Mouse (Mus musculus) embryonic facial prominence, embryonic 10.5 days (tissue): ENCODE data around the gene Tmx4. TPM values are rescaled to one million over a fixed set of nuclear protein-coding genes. Genes with fewer than 3 reads are reported as not detected.
A peak's percentile ranks its signal among the peaks of the same experiment; 100 is the strongest.
"Not testable (repeated sequence)": the region's sequence is repeated elsewhere in the genome, so short reads cannot be mapped to it uniquely, and the experiment has no call there.

Experiments
- DNase-seq: peaks from one replicate; pipeline ENCODE4 v3.0.0-alpha.2; 2017; ENCODE audit warnings: low spot score
- H3K27ac ChIP-seq: fragments of 300-500 bp; sonication (generic); replicated peaks from 2 replicates; pipeline ENCODE4 v1.5.1; 2016; ENCODE audit warnings: mild to moderate bottlenecking
- H3K27me3 ChIP-seq: fragments of 300-500 bp; sonication (generic); replicated peaks from 2 replicates; pipeline ENCODE4 v1.6.1; 2016; ENCODE audit warnings: low read depth, mild to moderate bottlenecking; ENCODE audit not compliant: poor library complexity, severe bottlenecking
- H3K36me3 ChIP-seq: fragments of 300-500 bp; sonication (generic); replicated peaks from 2 replicates; pipeline ENCODE4 v1.6.1; 2016; ENCODE audit warnings: mild to moderate bottlenecking, moderate library complexity
- H3K4me1 ChIP-seq: fragments of 300-500 bp; sonication (generic); 2 replicates; pipeline ENCODE4 v1.6.1; 2016
- H3K4me3 ChIP-seq: fragments of 300-500 bp; sonication (generic); 2 replicates; pipeline ENCODE4 v1.5.1; 2016; ENCODE audit warnings: mild to moderate bottlenecking, moderate library complexity
- H3K9me3 ChIP-seq: fragments of 300-500 bp; sonication (generic); 2 replicates; pipeline ENCODE4 v1.6.1; 2016; ENCODE audit warnings: mild to moderate bottlenecking
- WGBS: fragments of 180-500 bp; shearing (Covaris S2); methylation state at CpG from one replicate; pipeline ENCODE4 v1.1.7; 2016; 5-methylcytosine and 5-hydroxymethylcytosine counted together
- polyA plus RNA-seq: library from polyadenylated mRNA; unstranded; fragments of >200 nt; fragmentation: Nextera tagmentation; extraction: Ambion mirVana; gene quantifications from 2 replicates; pipeline ENCODE4 v1.2.1, GENCODE M21; 2016

The Tmx4 gene
- polyA plus RNA-seq, 1 experiment from 2014 or later, result 23.3 TPM

DNA sequence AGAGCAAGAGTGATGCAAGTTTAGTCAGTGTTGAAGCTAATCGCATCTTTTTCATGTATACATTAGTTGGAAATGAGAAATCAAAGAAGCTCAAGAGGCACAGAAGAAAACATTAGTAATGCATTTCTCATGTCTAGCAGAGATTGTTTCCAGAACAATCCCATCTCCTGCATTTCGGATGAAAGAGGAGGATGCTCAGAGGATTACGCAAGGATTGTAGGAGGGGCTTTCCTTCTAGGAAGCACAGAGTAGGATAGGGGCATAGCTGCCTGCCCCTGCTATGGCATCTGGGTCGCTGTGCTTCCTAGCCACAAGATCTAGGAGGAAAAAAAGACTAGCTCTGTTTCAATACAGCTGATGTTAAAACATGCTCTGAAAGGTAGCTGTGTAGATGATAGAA lies 1.2 kb upstream of the Tmx4 start:
- 51% methylated on average over 4 of the region's 4 CpGs for WGBS
- Histone ChIP-seq H3K36me3 (no peaks in the 10 kb centered on the region), H3K27ac (peak overlapping the region; percentile 97; the same call in 1 of the 2 replicates), H3K4me1 (peaks cover 28% of the 10 kb centered on the region), H3K9me3 (no peaks in the 10 kb centered on the region), H3K4me3 (no peak overlapping the region), H3K27me3 (no peaks in the 10 kb centered on the region)
- no peak for DNase-seq

DNA sequence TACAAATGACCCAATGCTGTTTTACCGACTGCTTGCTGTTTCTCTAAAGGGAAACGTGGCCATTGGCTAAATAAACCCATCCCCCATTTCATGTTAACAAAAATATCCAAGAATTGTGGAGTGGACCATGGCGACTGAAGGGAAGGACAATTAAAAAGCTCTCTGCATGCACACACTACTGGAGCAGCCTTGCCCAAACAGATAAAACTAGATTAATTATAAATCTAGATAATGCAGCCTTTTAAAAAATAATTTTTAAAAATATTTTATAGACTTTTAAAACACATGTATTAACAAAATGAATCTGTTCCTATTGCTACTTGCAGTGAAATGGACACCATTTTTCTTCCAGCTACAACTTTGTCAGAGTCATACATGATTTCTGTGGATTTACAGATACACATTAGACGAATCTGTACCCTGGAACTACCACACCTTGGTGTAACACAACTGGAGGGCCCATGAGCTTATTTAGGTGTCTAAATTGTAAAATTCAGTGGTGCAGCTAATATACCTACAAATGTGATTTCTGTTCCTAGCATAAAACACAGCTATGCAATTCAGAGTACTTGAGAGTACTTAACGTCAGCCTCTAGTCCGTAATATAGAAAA lies 462 bp upstream of the Tmx4 start:
- Histone ChIP-seq H3K27me3 (no peaks in the 10 kb centered on the region), H3K36me3 (no peaks in the 10 kb centered on the region), H3K4me1 (peaks cover 28% of the 10 kb centered on the region), H3K4me3 (peak overlapping the region; percentile 82), H3K27ac (peak overlapping the region; percentile 97), H3K9me3 (no peaks in the 10 kb centered on the region)
- no peak for DNase-seq
- WGBS, result 34% methylated on average over 6 of the region's 6 CpGs

DNA sequence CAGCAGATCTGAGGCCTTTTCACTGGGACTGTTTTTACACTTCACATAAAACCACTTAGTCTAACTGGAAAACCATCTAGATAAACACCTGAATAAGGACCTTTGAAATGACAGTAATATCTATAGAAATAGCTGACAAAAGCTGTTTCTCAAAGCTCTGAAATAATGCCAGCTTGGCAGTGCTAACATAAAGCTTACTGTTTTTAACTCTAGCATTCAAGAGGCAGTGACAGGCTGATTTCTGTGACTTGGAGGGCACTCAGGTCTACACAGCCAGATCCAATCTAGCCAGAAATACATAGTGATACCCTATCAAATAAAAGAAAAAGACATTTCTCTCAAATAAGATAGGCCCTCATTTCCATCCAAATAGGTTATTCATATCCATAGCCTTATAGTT lies 1.6 kb downstream of the Tmx4 start:
- no peaks in the 10 kb centered on the region for H3K27me3 ChIP-seq
- no peak overlapping the region for H3K27ac ChIP-seq
- H3K4me1 ChIP-seq, result peaks cover 28% of the 10 kb centered on the region
- no peak for DNase-seq
- no peaks in the 10 kb centered on the region for H3K9me3 ChIP-seq
- H3K4me3 ChIP-seq, result no peak overlapping the region
- no peaks in the 10 kb centered on the region; the same call in 1 of the 2 replicates for H3K36me3 ChIP-seq

DNA sequence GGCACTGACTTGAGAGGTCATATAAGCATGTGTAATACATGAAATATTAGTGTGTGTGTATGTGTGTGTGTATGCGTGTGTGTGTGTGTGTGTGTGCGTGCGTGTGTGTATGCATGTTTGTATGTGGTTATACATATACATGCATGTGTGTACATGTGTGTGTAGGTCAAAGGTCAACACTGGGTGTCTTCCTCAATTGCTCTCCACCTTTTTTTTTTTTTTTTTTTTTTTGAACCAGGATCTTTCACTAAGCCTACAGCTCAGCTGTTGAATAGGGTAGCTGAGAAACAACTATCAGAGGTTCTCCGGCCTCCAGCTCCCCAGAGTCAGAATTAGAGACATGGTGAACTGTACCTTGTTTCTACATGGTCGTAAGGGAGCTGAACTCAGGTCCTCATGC lies 2.6 kb downstream of the Tmx4 start:
- 90% methylated on average over 5 of the region's 5 CpGs for WGBS
- no peaks in the 10 kb centered on the region for H3K27me3 ChIP-seq
- no peaks in the 10 kb centered on the region for H3K9me3 ChIP-seq
- DNase-seq, result no peak
- no peak overlapping the region for H3K4me3 ChIP-seq
- no peak overlapping the region for H3K27ac ChIP-seq
- H3K4me1 ChIP-seq, result peaks cover 28% of the 10 kb centered on the region
- peaks cover 4% of the 10 kb centered on the region; the same call in 1 of the 2 replicates for H3K36me3 ChIP-seq

DNA sequence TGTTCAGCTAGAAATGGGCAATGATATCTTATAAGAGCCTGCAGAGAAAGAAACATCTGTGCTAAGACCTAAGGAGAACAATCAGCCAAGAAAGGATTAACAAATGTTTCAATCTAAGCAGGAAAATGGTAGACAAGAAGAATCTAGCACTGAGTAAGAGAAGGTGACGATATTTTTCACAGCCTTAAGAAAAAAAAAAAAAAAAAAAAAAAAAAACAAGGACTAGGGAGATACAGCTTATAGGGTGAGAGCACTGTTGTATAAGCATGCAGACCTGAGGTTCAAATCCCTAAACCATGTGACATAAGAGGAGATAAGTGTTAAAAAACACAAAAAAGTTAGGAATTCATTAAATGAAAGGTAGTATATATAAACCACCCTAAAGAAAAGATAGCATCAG lies 3.5 kb downstream of the Tmx4 start:
- Histone ChIP-seq H3K36me3 (peaks cover 4% of the 10 kb centered on the region; the same call in 1 of the 2 replicates), H3K4me1 (peaks cover 25% of the 10 kb centered on the region), H3K9me3 (no peaks in the 10 kb centered on the region), H3K4me3 (no peak overlapping the region), H3K27ac (no peak overlapping the region), H3K27me3 (no peaks in the 10 kb centered on the region)
- WGBS, result 85% methylated on average over 1 of the region's 1 CpGs
- DNase-seq, result no peak

DNA sequence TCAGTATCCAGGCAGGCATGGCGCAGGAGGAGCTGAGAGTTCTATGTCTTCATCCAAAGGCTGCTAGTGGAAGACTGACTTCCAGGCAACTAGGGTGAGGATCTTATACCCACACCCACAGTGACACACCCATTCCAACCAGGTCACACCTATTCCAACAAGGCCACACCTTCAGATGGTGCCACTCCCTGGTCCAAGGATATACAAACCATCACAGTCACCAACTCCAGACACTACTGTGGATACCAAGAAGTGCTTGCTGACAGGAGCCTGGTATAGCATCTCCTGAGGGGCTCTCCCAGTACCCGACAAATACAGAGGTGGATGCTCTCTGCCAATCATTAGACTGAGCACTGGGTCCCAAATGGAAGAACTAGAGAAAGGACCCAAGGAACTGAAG lies 15.4 kb downstream of the Tmx4 start:
- H3K36me3 ChIP-seq, H3K4me1 ChIP-seq, H3K27ac ChIP-seq, H3K9me3 ChIP-seq, H3K27me3 ChIP-seq, H3K4me3 ChIP-seq, DNase-seq: not testable (repeated sequence)
- WGBS, result 94% methylated on average over 2 of the region's 2 CpGs

DNA sequence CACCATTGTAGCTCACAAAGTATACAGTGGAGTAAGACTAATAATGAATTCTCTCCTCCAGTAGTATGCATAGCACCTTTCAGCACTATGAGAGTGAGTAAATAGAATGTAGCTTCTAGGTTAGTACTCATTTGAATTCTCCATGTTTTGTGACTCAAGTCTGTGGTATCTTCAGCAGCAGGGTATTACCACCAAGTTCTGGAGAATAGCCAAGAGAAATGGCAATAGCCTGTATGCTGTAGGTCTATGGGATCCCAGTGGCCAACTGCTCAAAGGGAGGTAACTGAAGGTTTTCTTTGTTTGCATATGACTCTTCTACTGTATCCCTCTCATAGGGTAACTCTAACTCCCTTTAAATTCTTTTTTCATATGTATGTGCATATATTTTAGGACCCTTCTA lies 39.0 kb downstream of the Tmx4 start:
- no peaks in the 10 kb centered on the region for H3K4me1 ChIP-seq
- no peak overlapping the region for H3K27ac ChIP-seq
- DNase-seq, result no peak
- no peaks in the 10 kb centered on the region for H3K27me3 ChIP-seq
- no peaks in the 10 kb centered on the region for H3K9me3 ChIP-seq
- no peak overlapping the region for H3K4me3 ChIP-seq
- peaks cover 10% of the 10 kb centered on the region; the same call in 1 of the 2 replicates for H3K36me3 ChIP-seq

DNA sequence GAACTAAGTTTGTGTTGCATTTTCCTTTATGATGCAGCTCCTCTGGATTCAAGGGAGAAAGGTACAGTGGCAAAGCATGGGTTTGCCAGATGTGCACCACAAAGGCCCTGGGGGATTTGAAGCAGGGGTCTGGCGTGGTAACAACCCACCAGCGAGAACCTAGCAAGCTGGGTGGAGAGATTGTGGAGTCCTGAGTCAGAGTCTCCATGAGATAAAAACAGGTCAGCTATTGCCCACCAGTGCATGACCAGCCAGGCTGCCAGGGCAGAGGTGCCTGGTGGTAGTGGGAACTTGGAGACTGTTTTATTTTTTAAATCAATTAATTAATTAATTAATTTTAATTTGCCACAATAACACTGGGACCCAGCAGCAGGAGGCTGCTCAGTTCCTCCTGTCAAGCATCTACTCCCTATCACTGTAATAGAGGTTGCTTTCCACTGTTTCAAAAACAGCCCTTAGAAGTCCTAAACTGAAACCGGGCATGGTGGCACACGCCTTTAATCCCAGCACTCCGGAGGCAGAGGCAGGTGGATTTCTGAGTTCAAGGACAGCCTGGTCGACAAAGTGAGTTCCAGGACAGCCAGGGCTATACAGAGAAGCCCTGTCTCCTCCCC lies 52.8 kb downstream of the Tmx4 start:
- Histone ChIP-seq H3K4me1 (no peaks in the 10 kb centered on the region), H3K4me3 (no peak overlapping the region), H3K27ac (no peak overlapping the region), H3K27me3 (no peaks in the 10 kb centered on the region), H3K36me3 (no peaks in the 10 kb centered on the region; the same call in 1 of the 2 replicates), H3K9me3 (0 out of 2 replicates have a peak, but pooled peaks cover 2% of the 10 kb centered on the region)
- no peak for DNase-seq
- WGBS, result 89% methylated on average over 6 of the region's 6 CpGs

DNA sequence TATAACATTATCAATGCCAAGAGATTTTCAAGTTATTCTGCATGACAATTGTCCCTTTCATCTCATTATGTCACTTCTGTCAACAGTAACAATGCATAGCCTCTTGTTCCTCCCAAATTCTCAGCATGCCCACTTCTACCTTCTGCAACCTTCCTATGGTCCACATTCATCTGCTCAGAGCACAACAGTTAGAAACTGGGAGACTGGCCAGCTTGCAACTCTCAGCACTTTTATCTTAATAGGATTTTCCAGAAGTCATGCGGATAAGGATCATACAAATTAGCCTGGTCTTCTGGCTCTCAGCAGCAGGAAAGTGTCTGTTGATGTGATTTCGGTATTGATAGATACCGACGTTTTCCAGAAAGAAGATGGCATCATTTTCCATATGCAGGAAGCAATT lies 58.7 kb downstream of the Tmx4 start:
- Histone ChIP-seq H3K36me3 (no peaks in the 10 kb centered on the region), H3K4me1 (no peaks in the 10 kb centered on the region), H3K27me3 (no peaks in the 10 kb centered on the region), H3K9me3 (0 out of 2 replicates have a peak, but pooled peaks cover under 1% of the 10 kb centered on the region), H3K4me3 (no peak overlapping the region), H3K27ac (no peak overlapping the region)
- WGBS, result 78% methylated on average over 4 of the region's 4 CpGs
- DNase-seq, result no peak

DNA sequence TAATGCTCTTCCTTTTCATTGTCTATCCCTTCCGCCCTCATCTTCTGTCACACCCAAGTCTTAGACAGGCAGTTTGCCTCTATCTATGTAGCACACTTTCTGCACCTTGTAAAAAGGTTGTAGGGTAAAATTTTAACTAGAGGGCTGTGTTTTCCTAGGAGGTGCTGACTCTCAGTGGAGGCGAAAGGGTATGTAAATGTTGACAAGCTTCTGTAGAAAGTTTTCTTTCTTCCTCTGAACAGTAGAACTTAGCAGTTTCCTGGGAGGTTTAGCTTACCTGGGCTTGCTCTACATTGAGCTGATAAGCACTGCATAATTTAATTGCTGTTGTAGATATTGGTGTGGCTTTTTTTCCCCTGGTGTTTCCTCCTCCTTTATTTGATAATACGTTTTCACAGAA lies 84.5 kb downstream of the Tmx4 start:
- no peaks in the 10 kb centered on the region for H3K27me3 ChIP-seq
- no peak overlapping the region for H3K27ac ChIP-seq
- no peaks in the 10 kb centered on the region for H3K36me3 ChIP-seq
- 83% methylated on average over 3 of the region's 3 CpGs for WGBS
- H3K9me3 ChIP-seq, result peaks cover 12% of the 10 kb centered on the region; the same call in 1 of the 2 replicates
- H3K4me3 ChIP-seq, result no peak overlapping the region
- no peak for DNase-seq
- H3K4me1 ChIP-seq, result no peaks in the 10 kb centered on the region

DNA sequence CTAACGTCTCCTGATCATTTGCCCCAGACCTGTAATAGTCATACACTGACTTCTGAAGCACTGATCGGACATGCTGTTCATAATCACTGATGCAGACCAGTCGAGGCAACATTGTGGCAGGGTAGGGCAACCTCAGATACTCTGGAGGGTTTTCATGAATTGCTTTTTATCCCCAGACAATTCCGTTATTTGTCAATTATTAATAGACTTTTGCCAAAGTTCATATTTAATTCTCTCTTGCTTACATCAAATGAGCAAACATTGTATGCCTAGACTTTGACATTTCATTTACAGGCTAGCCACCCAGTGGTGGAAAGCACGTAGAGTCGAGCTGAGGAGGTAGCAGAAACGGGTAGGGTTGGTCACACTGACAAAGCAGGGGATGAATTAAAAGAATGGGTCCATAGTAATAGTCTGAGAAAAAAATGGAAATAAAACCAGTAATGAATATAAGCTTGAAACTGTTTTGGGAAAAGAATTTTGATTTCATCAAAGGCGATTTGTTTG lies 89.7 kb downstream of the Tmx4 start, which contains the start of gene Hao1:
Hao1 (minus strand) TSS at position 148 of the 507 bp plus-strand sequence.
- 88% methylated on average over 8 of the region's 8 CpGs for WGBS
- no peaks in the 10 kb centered on the region for H3K36me3 ChIP-seq
- no peaks in the 10 kb centered on the region for H3K4me1 ChIP-seq
- no peak for DNase-seq
- H3K27me3 ChIP-seq, result no peaks in the 10 kb centered on the region
- no peaks in the 10 kb centered on the region for H3K9me3 ChIP-seq
- H3K4me3 ChIP-seq, result no peak within 1 kb of the TSS
- no peak within 1 kb of the TSS for H3K27ac ChIP-seq

DNA sequence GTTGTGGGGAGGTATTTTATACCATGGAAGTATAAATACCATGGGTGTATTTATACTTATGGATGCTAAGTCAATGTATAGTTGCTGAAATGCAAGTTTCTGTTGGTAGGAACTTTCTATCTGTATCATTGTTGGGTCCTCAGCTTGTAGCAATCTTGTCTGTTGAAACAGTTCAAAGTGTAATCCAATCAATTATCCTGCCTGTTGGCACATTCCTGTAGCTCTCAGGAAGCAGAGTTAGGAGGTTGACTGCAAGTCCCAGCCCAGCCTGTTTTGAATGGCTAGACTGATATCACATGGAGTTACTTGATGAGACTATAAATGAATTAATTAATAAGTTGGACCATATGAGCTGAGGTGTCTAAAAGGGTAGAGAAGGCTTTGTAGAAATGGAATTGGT lies 91.6 kb downstream of the Tmx4 start:
- H3K4me3 ChIP-seq, result no peak overlapping the region
- no peaks in the 10 kb centered on the region for H3K27me3 ChIP-seq
- H3K36me3 ChIP-seq, result no peaks in the 10 kb centered on the region
- no peak overlapping the region for H3K27ac ChIP-seq
- no peaks in the 10 kb centered on the region for H3K4me1 ChIP-seq
- no peaks in the 10 kb centered on the region for H3K9me3 ChIP-seq
- no peak for DNase-seq

DNA sequence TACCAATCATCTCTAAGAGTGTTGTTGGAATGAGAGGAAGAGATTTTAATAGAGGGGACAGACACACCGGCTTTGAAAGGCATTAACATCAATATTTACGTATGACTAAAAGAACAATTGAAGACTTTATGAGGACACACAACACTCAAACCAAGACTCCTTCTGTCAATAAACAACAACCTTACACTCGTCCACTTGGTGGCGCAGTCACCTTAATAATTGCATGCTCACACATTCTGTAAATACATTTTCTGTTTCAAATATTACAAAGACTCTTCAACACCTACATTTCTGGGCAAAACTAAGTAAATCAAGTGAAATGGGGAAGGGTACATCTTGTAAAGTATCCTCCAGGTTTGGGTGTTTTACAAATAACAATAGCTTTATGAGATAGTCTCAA lies 94.2 kb downstream of the Tmx4 start:
- no peaks in the 10 kb centered on the region for H3K27me3 ChIP-seq
- no peak overlapping the region for H3K4me3 ChIP-seq
- no peaks in the 10 kb centered on the region for H3K4me1 ChIP-seq
- no peak overlapping the region for H3K27ac ChIP-seq
- no peaks in the 10 kb centered on the region for H3K9me3 ChIP-seq
- 30% methylated on average over 4 of the region's 4 CpGs for WGBS
- H3K36me3 ChIP-seq, result no peaks in the 10 kb centered on the region
- peak; percentile 28 for DNase-seq
